Mouse (Mus musculus): ENCODE measurements around the gene Klrg2. TPM values are rescaled to one million over a fixed set of nuclear protein-coding genes. Genes with fewer than 3 reads are reported as not detected.

Gene Klrg2
- polyA plus RNA-seq, 1 experiment from 2014 or later: not detected

DNA sequence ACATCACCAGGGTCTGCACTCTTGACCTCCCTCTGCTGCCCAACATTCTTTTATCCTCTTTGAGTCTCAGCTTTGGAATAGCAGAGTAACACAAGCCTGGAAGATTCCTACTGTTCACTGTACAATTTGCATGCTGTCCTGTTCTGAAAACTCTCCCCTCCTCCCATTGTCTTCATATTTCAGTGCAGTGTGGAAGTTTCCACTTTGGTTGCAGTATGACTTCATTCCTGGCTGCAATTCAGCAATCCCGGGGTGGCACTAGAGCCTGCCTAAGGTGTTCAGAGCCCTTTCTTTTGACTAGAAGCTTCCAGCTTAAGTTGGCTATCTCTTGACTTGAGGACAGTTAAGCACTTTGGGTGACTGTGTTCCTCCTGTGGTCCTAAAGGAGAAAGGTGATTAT lies 12.6 kb downstream of the Klrg2 start:
- 79% methylated on average over 1 of the region's 1 CpGs for WGBS
- no peak for ATAC-seq (ENCODE audit: low FRiP score)
- peaks cover 35% of the 10 kb centered on the region for H3K36me3 ChIP-seq (replicated peaks)

DNA sequence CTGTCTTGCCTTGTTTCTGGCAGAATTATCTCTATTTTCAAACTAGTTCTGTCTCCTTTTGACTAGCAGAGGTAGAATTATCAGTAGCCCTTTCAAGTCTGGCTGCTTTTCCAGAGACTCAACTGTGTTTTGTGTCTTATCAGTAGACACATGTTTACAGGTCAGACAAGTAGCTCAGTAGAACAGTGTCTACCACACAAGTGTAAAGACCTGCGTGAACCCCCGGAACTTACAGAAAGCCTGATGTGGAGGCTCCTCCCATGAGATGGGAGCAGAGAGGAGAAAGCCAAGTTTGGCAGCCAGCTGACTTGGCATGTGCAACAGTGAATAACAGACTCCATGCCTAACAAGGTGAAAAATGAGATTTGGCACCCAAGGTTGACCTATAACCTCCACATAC lies 13.6 kb downstream of the Klrg2 start:
- H3K4me3 ChIP-seq (replicated peaks): no peak overlapping the region
- H3K27ac ChIP-seq: no peak overlapping the region
- H3K9ac ChIP-seq: no peak overlapping the region
- WGBS: 100% methylated on average over 2 of the region's 2 CpGs
- peaks cover 44% of the 10 kb centered on the region for H3K36me3 ChIP-seq (replicated peaks)
- no peaks in the 10 kb centered on the region for H3K27me3 ChIP-seq
- H3K4me1 ChIP-seq: no peaks in the 10 kb centered on the region
- 0 out of 2 replicates have a peak, but pooled peaks cover 2% of the 10 kb centered on the region for H3K9me3 ChIP-seq
- no peak for ATAC-seq (ENCODE audit: low FRiP score)
- no peak overlapping the region for H3K4me2 ChIP-seq

More for the DNA sequence above, 12.6 kb downstream of the Klrg2 start:
- Histone ChIP-seq H3K4me2 (no peak overlapping the region), H3K4me1 (no peaks in the 10 kb centered on the region), H3K9me3 (no peaks in the 10 kb centered on the region), H3K9ac (no peak overlapping the region), H3K4me3 (replicated peaks) (no peak overlapping the region), H3K27me3 (no peaks in the 10 kb centered on the region), H3K27ac (no peak overlapping the region)

DNA sequence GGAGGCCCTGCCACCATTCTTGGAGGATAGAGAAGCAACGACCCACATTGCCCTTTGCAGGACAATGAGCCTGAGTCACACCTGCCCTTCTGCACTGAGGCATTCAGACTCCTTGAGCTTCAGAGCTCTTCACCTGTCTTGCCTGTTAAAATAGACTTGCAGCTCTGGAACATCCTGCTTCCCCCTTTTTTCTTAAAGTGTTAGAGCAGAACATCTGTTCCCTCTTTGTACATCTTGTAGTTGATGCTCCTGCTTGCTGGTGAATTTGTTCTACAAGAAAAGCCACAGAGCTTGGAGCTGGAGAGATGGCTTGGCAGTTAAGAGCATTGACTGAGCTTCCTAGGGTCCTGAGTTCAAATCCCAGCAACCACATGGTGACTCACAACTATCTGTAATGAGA lies 14.6 kb downstream of the Klrg2 start:
- no peaks in the 10 kb centered on the region for H3K4me1 ChIP-seq
- 0 out of 2 replicates have a peak, but pooled peaks cover 9% of the 10 kb centered on the region for H3K9me3 ChIP-seq
- 87% methylated on average over 1 of the region's 1 CpGs for WGBS
- H3K4me2 ChIP-seq: no peak overlapping the region
- H3K27me3 ChIP-seq: no peaks in the 10 kb centered on the region
- H3K4me3 ChIP-seq (replicated peaks): no peak overlapping the region
- H3K36me3 ChIP-seq (replicated peaks): peaks cover 51% of the 10 kb centered on the region
- ATAC-seq (ENCODE audit: low FRiP score): no peak
- no peak overlapping the region for H3K9ac ChIP-seq
- no peak overlapping the region for H3K27ac ChIP-seq

- Histone ChIP-seq H3K9me3 (no peaks in the 10 kb centered on the region), H3K4me1 (no peaks in the 10 kb centered on the region), H3K27ac (no peak overlapping the region), H3K36me3 (replicated peaks) (peaks cover 31% of the 10 kb centered on the region), H3K4me2 (no peak overlapping the region), H3K27me3 (no peaks in the 10 kb centered on the region), H3K9ac (no peak overlapping the region), H3K4me3 (replicated peaks) (no peak overlapping the region)
- 87% methylated on average over 2 of the region's 2 CpGs for WGBS
- no peak for ATAC-seq (ENCODE audit: low FRiP score)
Observed at GRCm38 (mm10) chr6:38609892-38610291, 27.1 kb downstream of the Klrg2 start.

DNA sequence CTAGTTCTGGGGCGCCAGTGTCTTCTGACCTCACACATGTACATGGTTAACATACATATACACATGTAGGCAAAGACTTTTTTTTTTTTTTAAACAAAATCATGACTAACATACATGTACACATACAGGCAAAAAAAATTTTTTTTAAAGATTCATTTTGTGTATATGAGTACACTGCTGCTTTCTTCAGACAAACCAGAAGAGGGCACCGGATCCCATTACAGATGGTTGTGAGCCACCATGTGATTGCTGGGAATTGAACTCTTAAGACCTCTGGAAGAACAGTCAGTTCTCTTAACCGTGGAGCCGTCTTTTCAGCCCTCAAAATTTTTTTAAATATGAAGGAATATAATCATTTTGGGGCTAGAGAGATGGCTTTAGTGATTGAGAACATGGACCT lies 39.6 kb downstream of the Klrg2 start:
- ATAC-seq (ENCODE audit: low FRiP score): no peak
- no peak overlapping the region for H3K27ac ChIP-seq
- no peaks in the 10 kb centered on the region for H3K27me3 ChIP-seq
- H3K36me3 ChIP-seq (replicated peaks): peaks cover 58% of the 10 kb centered on the region
- WGBS: 88% methylated on average over 4 of the region's 4 CpGs
- H3K9ac ChIP-seq: no peak overlapping the region
- no peak overlapping the region for H3K4me3 ChIP-seq (replicated peaks)
- H3K9me3 ChIP-seq: no peaks in the 10 kb centered on the region
- no peaks in the 10 kb centered on the region for H3K4me1 ChIP-seq
- no peak overlapping the region for H3K4me2 ChIP-seq

DNA sequence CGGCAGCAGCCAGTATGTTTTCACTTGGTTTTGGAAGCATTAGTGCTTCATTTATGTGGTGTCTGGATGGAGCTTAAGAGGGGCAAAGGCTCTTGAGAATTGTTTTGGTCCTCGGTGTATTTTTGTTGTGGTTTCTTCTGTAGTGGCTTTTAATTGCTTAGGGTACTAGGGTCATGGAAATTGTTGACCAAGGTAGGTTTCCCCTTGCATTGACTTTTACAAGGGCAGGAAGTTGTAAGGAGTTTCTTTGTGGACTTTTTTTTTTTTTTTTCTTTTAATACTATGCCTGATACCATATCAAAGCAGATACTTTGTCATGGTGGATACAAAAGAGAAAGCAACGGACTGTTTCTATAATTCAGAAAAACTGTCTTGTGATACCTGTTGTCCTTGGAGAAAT lies 55.3 kb downstream of the Klrg2 start:
- Histone ChIP-seq H3K36me3 (replicated peaks) (peaks cover 39% of the 10 kb centered on the region), H3K9ac (no peak overlapping the region), H3K27ac (no peak overlapping the region), H3K27me3 (no peaks in the 10 kb centered on the region), H3K4me1 (no peaks in the 10 kb centered on the region), H3K4me3 (replicated peaks) (no peak overlapping the region), H3K4me2 (no peak overlapping the region), H3K9me3 (no peaks in the 10 kb centered on the region)
- 93% methylated on average over 3 of the region's 3 CpGs for WGBS
- no peak for ATAC-seq (ENCODE audit: low FRiP score)

DNA sequence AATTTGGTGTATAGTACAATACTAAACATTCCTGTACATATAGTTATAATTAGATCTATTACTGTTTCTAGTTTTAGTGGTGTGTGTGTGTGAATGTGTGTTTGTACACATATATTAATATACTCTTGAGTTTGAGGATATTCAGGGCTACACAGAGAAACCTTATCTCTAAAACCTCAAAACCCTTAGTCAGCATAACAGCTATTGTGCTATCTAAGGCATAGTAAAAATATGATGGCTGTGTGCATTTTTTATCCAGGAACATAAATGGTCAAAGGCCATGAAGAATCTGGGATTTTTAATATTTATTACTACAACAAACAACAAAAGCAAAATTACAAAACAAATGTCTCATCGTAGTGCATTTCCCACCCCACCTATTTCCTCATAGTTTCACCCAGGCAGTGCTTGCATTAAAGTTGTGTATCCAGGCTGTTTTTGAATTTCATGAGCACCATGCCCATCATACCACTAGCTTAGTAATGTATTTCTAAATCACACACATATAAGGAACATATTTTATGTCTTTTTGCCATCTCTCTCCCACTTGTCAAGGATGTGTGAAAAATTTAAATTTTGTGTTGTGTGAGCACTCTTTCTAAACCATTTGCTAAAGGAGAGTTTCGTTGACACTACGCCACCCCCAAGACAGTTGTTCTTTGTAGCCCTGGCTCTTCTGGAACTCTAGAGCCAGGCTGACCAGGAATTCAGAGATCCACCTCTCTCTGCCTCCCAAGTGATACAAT lies 56.8 kb downstream of the Klrg2 start:
- Histone ChIP-seq H3K36me3 (replicated peaks) (peaks cover 31% of the 10 kb centered on the region), H3K4me1 (no peaks in the 10 kb centered on the region), H3K27me3 (no peaks in the 10 kb centered on the region), H3K4me2 (no peak overlapping the region), H3K27ac (no peak overlapping the region), H3K9me3 (no peaks in the 10 kb centered on the region), H3K4me3 (replicated peaks) (no peak overlapping the region), H3K9ac (no peak overlapping the region)
- no peak for ATAC-seq (ENCODE audit: low FRiP score)
- 98% methylated on average over 3 of the region's 3 CpGs for WGBS

GRCm38 (mm10) chr6:38576096-38576495 lies 60.9 kb downstream of the Klrg2 start:
- H3K27ac ChIP-seq: no peak overlapping the region
- no peak overlapping the region for H3K9ac ChIP-seq
- H3K27me3 ChIP-seq: no peaks in the 10 kb centered on the region
- H3K4me2 ChIP-seq: no peak overlapping the region
- ATAC-seq (ENCODE audit: low FRiP score): no peak
- H3K9me3 ChIP-seq: no peaks in the 10 kb centered on the region
- WGBS: 92% methylated on average over 2 of the region's 2 CpGs
- H3K4me1 ChIP-seq: no peaks in the 10 kb centered on the region
- H3K4me3 ChIP-seq (replicated peaks): no peak overlapping the region
- H3K36me3 ChIP-seq (replicated peaks): peaks cover 43% of the 10 kb centered on the region

Other genes starting within 250 kb of the Klrg2 start
- 18.6 and 27.2 TPM in 2 replicates for gene Ubn2, start 203.3 kb downstream of the Klrg2 start, polyA plus RNA-seq (2016; fragmentation: Nextera tagmentation; extraction: Ambion mirVana)
- gene Fmc1, start 103.7 kb downstream of the Klrg2 start, polyA plus RNA-seq (2016; fragmentation: Nextera tagmentation; extraction: Ambion mirVana): 129 and 134 TPM in 2 replicates
- 39.2 and 46.7 TPM in 2 replicates for gene Luc7l2, start 85.9 kb downstream of the Klrg2 start, polyA plus RNA-seq (2016; fragmentation: Nextera tagmentation; extraction: Ambion mirVana)
- gene Clec2l, start 25.8 kb upstream of the Klrg2 start, polyA plus RNA-seq (2016; fragmentation: Nextera tagmentation; extraction: Ambion mirVana): 1.3 and 2.2 TPM in 2 replicates
- 1.5 and 1.8 TPM in 2 replicates for gene Tbxas1, start 238.2 kb upstream of the Klrg2 start, polyA plus RNA-seq (2016; fragmentation: Nextera tagmentation; extraction: Ambion mirVana)
- 36.6 and 37.2 TPM in 2 replicates for gene Hipk2, start 238.9 kb upstream of the Klrg2 start, polyA plus RNA-seq (2016; fragmentation: Nextera tagmentation; extraction: Ambion mirVana)